Mouse (Mus musculus) left cerebral cortex, adult 9 months (tissue): ENCODE measurements around the gene Ldah.
A peak's percentile ranks its signal among the peaks of the same experiment; 100 is the strongest.

Experiments
- DNase-seq, 2 experiments: peaks; one replicate each; pipeline ENCODE4 v3.0.0; 2022; ENCODE audit warnings: low spot score in 2 of 2

Ldah gene

DNA sequence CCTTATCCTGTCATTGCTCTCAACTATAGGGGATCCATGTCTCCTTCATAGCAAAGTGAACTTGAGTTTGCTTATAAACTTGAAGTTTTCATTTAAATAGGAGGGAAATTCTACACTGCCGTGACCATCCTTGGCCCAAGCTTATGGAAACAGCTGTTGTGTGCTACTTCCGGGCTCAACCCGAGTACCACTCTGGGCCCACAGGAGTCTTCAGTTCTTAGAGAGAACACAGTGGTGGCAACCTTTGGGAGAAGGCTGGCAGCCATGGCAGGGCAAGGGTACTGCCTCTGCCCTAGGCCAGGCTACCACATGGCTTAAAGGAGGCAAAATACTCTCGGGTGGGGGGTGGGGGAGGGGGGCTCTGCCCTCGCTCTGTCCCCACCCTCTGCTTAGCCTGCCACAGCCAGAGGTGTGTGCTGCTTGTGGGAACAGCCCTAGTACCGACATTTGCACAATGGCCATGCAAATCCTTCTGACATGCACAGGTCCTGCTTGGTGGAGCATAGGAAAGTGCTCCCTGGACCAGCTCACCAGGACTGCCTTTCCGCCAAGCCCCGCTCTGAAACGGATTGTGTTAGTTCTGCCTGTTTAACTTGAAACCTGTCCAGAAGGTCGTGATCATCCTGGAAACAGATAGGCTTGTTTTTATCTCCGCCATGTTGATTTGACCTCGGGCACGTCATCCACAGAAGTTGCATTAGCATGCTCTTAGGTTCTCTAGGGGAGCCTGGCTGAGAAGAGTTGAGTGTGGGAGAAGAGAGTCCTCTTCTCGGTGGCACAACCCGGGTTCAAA, 73.5 kb downstream of the Ldah start:
- no peak for DNase-seq

DNA sequence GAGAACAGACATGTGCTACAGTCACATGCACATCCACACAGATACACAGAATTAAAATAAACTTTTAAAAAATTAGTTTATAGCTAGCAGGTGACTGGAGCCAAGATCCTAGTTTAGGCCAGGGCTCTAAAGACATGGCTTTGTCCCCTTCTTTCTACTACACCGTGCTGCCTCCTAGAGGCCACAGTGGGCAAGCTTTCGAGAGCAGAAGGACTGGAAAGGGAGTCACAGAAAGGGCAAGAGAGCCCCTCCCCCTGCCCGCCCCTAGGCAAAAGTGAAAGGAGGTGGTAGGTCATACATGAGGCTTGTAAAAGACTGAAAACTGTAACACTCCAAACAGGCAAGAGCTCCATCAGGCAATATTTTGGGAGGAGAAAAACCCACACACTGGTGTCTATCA, 80.1 kb downstream of the Ldah start:
- no peak for DNase-seq

DNA sequence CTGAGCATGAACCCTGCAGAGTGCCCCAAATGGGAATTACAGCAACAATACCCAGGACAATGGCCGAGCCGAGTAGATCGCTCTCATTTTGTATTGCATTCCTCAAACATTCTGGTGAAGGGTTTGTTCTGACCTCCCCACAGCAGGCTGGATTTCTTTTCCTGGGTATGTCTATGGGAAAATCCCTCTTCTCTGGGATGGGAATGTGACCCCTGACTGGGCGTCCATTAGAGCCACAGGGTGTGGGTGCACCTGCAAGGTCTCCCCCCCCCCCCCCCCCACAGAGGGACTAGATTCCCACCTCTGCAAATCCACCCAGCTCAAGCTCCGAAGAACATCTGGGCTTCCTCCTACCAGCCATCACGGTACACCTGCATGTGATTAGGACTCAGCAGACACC, 81.2 kb downstream of the Ldah start:
- DNase-seq = no peak

DNA sequence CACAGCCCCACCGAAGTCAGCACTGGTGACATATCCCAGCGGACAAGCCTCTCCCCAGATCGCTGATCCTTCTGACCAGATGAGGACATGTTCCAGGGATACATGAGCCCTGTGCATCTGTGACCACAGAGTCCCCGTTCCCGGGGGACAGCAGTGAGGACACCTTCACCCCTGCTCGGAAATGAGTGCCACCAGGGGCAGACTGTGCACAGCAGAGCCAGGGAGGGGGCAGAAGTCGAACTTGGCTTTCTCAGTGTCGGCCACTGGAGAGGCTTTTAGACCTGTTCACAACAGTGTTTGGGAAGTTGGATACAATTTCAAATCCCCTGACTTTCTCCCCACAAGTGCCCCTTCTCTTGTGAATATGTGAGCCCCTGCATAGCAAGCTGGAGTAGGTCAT, 81.6 kb downstream of the Ldah start:
- DNase-seq = no peak

DNA sequence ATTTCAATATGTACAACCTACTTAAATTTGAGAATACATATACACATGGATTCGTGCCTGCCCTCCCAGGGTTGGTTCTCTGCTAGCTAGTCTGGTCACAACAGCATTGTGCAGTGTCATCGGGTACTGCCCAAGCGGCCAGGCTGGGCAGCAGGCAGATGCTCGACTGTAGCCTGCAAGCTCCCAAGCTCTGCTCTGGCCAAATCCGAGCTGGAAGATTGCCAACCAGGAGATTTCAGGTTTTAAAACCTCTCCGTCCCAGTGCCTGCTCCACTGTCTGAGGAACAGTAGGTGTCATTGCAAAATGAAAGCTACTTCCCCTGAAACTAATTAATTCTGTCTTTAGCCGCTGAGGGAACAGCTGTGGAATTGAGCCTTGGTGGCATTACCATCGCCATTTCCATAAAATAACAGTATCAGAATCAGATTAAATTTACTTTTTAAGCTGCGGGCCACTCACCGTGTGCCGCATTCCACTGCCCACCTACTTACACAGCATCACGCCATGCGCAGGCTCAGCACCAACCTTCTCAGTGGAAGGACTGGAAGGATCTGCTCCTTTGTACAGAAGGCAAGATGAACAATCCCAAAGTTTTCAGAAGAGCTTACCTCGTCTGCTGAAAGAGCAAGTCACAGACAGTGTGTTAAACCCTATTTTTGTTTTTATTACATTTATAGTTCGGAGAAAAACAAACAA, 83.4 kb downstream of the Ldah start:
- no peak for DNase-seq

DNA sequence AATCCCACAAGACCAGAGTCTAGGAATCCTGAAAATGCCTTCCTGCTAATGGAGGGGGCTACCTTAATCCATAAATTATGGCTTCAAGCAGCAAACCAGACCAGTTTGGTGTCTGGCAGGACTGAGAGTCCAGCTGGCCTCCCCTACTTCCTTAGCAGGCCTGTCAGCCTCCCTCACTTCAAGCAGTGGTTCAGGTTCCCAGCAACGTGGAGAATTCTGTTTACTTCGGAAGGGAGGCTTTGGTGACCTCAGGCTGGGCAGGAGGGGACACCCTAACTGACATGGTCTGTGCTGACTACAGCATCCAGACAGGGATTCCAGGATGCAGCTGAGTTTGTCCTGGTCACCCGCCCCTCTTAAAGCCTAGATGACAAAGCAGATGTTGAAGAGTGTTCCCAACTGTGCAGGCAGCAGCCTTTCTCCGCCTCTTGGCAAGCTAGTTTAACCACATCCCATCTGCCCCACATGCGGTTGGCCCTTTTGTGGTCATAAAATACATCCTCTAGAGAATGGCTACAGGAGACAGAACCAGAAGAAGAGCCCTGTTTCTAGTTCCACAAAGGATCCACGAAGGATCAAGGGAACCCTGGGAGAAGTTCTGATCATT, 87.5 kb downstream of the Ldah start:
- no peak for DNase-seq

DNA sequence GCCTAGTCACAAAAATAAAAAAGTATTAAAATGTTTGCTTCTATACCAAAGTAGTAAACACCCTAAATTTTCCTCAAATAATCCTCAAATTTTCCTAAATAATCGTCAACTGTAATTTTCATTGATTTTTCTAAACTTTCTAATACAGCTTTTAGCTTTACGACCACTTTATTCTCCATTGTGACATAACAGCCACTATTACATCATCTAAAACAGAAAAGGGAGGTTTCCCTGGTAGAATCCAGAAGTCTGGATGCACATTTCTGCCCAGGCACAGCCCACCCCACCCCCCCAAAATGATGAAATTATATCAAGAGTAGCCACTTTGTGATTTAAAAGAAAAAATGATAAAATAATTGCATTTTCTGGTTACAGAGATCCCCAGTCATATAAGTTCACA, 88.2 kb downstream of the Ldah start:
- no peak for DNase-seq

DNA sequence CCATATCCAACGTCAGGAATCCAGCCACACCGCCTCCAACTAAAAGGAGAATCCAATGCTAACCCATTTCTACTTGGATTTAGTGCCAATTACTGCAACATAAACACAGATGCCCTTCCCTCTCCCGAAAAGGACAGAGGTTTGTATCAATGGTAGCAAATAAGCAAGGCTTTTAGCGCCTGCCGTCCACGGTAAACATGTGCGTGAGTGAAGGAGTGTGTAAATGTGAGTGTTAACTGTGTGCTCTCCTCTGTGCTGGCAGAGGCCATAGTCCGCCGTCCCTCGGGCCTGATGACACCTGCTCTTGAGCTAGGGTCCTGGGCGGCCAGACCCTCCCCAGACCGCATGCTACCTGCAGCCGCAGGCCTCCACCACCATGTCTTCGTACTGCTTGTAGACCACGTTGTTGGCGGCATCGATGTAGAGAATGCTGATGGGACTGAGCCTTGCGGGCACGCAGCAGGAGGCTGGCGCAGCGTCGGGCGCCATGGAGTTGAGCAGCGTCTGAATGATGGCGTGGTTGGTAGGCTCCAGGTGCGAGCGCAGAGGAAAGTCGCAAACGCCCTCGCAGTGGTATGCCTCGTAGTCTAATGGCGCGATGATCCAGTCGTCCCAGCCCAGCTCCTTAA, 89.8 kb downstream of the Ldah start:
- DNase-seq = no peak

DNA sequence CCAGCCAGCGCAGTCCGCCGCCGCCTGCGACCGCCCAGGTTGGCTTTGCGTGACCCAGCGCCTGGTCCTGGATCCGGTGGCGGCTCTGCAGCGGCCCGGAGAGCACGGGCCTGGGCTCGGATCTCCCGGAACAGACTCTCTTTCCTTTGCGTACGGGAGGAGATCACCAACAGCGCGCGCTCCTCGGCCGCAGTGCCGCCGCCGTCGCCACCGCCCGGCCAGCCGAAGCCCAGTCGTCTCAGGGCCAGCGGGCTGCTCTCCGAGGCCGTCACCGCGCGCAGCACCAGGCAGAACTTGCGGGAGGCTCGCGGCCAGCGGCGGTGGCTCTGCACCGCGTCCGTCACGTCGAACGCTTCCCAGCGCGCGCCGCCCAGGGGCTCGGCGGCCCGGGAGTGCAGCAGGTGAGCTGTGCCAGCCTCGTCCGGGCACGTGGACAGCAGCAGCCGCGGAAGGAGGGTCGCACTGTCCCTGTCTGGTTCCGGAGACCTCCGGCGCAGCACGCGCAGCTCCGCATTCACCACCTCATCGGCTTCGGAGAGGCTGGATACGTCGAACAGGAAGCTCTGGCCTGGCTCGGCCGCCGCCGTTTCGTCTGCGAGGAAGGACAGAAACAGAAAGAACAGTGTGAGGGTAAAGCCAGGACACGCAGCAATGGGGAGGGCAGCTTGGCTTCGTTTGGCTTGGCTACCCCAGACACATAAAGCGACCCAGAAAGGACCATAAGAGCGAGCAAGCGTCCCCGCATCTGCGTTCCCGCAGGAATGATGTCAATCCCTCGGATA, 90.6 kb downstream of the Ldah start:
- DNase-seq = no peak

DNA sequence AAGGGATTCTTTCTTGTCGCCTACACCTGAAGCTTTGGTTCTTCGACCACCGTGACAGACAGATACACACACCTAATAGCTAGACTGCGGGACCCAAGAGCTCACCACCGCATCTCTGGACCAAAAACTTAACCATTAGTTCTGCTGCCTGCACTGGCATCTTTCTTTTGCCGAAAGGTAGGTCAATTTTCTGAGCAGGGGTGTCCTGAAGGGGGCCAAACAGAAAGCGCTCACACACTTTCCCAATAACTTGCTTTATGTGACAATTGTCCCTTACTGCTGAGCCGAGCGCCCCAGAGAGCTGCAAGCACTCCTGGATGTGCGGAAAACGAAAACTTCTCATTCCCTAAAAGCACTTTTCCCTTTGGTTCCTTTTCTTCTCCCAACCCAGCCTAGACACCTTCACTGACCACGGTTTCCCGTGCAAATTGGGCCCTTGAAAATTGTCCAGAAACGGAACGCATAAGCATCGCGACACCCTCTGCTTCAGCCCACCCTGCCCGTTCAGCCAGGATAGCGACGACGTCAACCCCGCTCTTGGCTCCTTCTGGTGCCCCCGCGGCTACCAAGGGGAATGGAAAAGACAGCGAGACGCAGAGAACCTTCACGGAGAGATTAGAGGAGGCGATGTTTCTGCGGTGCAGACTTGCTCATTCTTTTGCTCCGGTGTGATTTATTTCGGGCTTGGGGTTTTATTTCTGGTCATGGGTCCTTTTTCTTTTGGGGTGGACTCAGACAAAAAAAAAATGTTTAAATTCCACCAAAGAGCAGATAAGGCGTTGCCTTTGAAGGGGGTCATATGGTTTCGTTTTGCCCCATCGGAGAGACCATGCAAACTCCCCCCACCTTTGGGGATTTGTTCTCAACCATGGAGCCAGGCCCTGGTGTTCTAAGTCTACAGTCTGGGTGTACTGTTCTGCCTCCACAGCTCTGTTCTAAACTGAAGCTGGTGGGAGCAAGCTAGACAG, 91.5 kb downstream of the Ldah start:
- DNase-seq = no peak

DNA sequence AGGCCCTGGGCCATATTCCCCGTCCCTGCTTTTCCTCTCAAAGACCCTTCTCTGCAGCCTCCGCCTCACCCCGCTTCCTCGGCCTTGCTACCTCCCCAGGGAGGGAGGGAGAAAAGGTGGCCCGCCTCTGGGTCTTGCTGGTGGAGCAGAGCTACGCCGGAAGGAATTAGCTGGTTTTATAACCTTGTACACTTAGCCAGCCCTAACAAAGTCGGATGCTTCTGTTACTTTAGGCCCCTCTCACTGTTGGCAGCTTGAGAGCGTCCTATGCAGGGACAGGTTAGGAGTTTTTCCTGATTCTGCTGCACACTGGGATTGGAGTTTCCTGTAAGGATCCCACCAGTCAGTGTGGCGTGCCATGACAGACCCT, 92.2 kb downstream of the Ldah start:
- no peak for DNase-seq

DNA sequence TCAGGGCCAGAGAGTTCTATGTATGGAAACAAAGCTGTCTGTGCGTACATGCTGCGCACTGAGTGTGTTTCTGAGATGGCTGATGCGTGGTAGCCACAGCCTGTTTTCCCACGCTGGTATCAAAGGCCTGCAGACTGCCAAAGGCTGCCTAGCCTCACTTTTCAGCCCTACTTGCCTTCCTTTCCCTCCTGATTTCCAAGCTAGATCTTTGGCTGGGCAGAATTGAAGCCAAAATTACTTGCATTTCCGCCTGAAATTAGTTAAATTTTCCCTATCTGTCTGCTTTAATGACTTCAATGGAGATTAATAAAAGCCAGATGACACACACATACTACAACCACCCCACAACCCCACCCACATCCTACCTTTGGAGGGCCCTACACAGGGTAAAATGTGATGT, 92.6 kb downstream of the Ldah start:
- no peak for DNase-seq

DNA sequence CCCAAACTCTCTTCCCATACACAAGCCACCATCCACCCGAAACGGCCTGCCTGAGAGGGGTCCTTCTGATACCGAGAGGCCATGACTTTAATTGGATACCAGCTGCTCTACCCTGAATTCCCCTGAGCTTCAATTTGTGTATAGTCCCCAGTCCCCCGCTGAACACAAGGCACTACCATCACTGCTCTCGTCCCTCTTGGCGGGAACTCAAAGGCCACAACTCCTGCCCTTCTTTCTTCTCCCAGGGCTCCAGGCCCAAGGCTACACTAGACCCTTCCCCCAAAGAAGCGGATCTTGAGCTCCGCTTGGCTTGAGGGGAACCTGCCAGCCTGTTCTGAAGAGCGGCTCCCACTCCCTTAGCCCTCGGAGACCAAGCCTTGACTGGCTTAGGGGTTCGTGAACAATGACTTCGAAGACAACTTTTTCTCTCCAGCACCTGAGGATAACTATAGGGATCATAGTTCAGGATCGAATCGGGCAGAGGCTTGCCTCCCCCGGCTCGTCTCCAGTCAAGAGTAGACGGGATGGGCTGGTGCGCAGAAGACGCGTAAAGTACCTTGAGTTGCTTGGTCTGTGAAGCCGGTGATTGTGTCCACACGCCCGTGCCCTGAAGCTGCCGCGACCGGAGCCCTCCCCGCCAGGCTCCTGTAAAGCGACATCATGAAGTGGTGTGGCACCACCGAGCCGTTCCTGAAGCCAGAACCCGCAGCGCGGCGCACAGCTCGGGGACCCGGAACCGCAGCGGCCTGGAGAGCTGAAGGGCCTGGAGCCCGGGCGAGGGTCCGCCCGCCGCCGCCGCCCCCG, 93.3 kb downstream of the Ldah start:
- DNase-seq = no peak

DNA sequence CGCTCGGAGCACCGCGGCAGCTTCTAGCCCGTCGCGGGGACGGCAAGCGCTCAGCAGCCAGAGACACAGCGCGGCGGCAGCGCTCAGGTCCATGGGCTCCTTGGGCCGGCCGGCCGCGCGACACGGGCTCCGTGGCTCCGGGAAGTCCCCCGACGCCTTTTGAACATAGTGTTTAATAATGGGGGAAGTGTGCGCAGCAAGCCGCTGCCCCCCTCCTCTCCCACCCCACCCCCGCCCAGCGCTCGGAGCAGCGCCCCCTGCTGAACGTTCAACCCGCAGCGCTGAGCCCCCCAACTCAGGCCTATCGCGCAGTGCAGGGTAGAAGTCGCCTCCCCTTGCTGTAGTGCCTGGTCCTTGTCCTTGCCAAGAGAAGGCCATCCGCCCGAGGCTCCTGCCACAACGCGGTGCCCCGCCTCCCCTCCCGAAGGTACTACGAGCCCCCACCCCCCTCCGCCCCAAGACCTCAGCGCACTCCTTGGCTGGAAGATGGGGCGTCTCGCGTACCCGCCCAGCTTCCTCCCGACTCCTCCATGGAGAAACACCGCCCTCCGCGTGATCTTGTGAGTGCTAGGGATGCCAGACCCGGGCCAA, 94.0 kb downstream of the Ldah start, which contains the start of gene Gdf7:
TSS of gene Gdf7 (minus strand) at position 114 of the 591 bp plus-strand sequence.
- no peak for DNase-seq

DNA sequence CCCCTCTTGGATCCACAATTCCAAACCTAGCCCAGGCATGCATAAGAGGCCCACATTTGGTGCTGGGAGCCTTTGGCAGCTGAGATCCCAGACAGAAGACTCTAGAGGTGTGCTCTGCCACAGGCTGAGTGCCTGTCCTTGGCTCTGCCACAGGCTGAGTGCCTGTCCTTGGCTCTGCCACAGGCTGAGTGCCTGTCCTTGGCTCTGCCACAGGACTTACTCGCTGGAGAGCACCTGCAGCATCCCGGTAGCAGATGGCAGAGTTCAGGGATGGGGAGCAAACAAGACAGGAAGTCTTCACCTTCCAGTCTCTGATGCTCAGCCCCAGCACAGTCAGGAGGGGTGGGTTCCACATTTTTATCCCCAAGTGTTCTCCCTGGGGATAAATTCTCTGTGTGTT, 97.4 kb downstream of the Ldah start:
- no peak for DNase-seq

DNA sequence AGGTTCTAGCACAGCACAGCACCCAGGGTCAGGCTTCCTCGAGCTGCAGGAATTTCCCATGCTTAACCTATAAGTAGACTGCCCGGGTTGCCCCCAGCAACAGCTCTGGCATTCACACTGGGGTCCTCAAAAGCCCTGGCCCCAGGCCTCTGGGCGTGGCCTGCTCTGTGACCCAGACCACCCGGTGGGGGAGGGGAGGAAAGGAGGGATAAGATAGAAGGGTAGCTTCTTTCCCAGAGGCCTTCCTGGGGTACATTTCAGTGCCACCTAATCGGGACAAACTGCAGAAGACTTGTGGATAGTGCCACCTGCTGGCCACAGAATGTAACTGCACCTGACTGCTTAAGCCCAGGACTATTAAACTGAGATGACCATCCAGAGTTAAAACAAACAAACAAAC, 98.5 kb downstream of the Ldah start:
- peak in 1 of 2 experiments; percentile 52 for DNase-seq

DNA sequence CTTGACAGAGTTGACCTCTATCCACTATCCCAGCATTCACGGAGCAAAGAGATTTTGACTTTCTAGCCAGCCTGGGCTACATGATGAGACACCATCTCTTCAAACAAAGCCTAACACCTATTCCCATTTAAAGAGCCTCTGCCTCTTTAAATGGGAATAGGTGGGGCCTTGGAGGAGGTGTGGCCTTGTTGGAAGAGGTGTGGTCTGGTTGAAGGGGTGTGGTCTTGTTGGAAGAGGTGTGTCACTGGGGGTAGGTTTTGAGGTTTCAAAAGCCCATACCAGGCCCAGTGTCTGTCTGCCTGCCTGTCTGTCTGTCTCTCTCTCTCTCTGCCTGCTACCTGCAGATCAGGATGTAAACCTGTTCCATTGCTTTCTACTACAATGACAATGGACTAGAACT, 99.0 kb downstream of the Ldah start:
- DNase-seq = no peak

DNA sequence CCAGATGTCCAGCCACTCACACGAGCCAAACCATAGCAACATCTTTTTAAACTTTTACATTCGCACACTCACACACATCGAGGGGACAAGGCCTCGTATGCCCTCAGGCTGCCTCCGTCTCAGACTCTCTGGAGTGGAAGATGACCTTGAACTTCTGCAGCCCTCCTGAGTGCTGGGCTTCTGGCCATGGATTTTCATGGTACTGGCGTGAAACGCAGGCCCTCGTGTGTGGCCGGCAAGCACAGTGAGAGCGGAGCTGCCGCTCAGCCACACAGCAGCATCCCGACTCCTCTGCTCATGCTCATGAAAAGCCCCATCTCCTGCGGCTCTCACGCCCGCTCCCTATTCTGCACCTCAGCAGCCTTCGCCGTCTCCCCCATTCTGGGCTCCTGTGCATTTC, 103.1 kb downstream of the Ldah start:
- no peak for DNase-seq

DNA sequence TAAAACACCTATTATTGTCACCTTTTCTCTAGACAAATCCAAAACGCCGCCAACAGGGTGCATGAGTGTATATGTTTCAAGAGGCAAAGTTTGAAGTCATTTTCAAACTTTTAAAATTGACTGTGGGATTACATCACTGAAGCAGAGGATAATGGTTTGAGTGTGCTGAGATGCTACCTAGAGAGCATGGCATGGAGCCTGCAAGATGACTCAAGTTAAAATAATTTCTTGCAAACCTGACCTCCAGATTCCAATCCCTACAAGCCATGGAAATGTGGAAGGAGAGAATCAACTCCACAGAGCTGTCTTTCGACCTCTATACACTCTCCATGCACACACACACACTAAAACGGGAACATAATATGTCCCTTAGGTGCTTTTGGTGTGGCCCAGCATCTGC, 104.4 kb downstream of the Ldah start:
- DNase-seq = no peak
